Mouse (Mus musculus): ENCODE results near the gene Alpk3. TPM values are rescaled to one million over a fixed set of nuclear protein-coding genes. Genes with fewer than 3 reads are reported as not detected.

Gene Alpk3
- polyA plus RNA-seq (2012; ENCODE audit: low replicate concordance) = 0.08 and 0.30 TPM in 2 replicates

GRCm38 (mm10) chr7:81057471-81057870 lies at the start of gene Alpk3:
Gene Alpk3, plus strand, starts transcription at chr7:81057600.

DNA sequence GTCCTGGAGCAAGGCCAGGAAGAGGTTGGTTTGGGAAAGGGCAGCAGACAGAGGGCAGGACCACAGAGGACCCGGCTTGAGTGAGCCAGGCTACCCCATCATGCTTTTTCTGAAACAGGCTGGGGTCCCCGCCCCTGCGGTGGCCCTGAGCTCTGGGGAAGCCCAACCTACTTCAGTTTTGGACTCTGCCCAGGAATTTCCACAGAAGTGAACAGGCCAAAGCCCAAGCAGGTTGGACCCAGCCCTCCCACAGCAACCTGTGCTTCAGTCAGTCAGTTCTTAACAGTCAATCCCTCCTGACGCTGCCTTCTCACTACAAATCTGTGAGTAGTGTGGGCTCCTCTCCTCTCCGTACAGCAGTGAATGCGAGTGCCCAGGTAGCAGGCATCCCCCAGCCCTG lies 57.2 kb downstream of the Alpk3 start, which contains the start of gene Slc28a1:
Gene Slc28a1, plus strand, starts transcription at position 245 of the 400 bp plus-strand sequence.

Other genes starting within 250 kb of the Alpk3 start
- gene Iqgap1, start 231.6 kb upstream of the Alpk3 start, polyA plus RNA-seq (2012; ENCODE audit: low replicate concordance) = 4.3 and 8.5 TPM in 2 replicates
- 2.0 and 2.4 TPM in 2 replicates for gene Zscan2, start 196.7 kb upstream of the Alpk3 start, polyA plus RNA-seq (2012; ENCODE audit: low replicate concordance)
- 4.1 and 32.9 TPM in 2 replicates for gene Wdr73, start 156.3 kb upstream of the Alpk3 start, polyA plus RNA-seq (2012; ENCODE audit: low replicate concordance)
- 2.0 and 3.1 TPM in 2 replicates for gene Nmb, start 152.5 kb upstream of the Alpk3 start, polyA plus RNA-seq (2012; ENCODE audit: low replicate concordance)
- 0.70 and 8.3 TPM in 2 replicates for gene Sec11a, start 109.8 kb upstream of the Alpk3 start, polyA plus RNA-seq (2012; ENCODE audit: low replicate concordance)
- gene Zfp592, start 63.9 kb upstream of the Alpk3 start, polyA plus RNA-seq (2012; ENCODE audit: low replicate concordance) = 71.8 and 72.4 TPM in 2 replicates
- not detected in 2 replicates for gene Slc28a1, start 57.2 kb downstream of the Alpk3 start, polyA plus RNA-seq (2012; ENCODE audit: low replicate concordance)
- gene Pde8a, start 156.0 kb downstream of the Alpk3 start, polyA plus RNA-seq (2012; ENCODE audit: low replicate concordance) = 0.44 and 1.4 TPM in 2 replicates